Mouse (Mus musculus): ENCODE measurements at regions not wholly inside any gene's neighbourhood (a gene's known extent, or its start where the extent isn't known, plus 50 kb on each side); places are given as distances from the start of the nearest gene placed in this dataset.

DNA sequence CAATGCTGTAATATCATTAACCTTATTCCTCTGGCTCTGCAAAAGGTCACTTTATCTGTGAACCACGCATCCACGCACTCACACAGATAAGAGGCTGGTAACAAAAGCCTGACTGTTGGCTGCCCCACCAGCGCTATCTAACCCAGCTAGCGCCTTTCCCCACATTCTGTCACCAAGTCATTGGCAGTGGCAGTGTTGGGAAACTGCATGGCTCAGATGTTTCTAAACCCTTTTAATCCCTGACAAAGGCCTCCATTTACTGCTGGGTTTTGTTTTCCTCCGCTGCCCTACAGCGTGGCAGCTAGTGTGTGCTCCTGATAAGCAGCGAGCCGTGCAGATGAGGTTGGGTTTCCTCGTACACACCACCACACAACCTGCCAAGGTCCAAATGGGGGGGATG lies 55.7 kb downstream of the Id4 start:
- intact Hi-C loops (cut with DNase I) = no loop called here
- no peak for DNase-seq (ENCODE audit: low spot score in 2 of 2)

DNA sequence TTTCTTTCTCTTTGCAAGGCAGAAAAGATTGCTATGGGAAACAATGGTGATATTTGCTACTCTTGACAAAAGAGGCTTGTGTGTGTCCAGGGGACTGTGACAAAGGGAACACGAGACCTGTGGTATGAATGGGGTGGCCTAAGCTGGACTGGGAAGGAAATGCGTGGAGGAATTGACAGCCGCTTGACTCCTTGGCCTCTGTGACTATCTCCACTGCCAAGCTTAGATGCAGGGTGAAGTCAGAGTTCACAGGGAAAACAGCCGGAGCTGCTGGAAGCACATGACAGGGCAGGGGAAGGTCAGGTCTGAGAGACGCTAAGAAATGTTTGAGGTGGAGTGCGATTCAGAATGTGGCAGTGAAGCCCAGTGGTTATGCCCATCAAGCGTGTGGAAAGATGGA lies 56.4 kb downstream of the Id4 start:
- DNase-seq (ENCODE audit: low spot score in 2 of 2) = no peak
- intact Hi-C loops (cut with DNase I) = no loop called here

DNA sequence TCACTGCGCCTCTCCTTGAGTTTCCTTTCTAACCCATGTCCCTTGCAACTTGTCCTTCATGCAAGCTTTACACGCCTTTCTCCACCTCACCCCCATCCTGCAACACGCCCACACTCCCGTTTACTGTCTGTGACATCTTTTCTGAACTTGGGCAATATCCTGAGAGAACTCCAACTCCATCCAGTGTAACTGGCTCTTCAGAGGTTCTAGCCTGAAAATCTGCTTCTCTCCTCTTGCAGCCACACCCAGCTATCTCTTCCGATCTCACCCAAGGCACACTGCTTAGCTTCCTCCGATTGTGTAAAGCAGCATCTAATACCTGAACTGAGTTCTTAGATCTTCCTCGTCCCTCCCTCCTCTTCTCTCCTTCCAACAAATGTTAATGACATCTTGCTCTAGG lies 58.0 kb downstream of the Id4 start:
- intact Hi-C loops (cut with DNase I) = no loop called here
- DNase-seq (ENCODE audit: low spot score in 2 of 2) = no peak

DNA sequence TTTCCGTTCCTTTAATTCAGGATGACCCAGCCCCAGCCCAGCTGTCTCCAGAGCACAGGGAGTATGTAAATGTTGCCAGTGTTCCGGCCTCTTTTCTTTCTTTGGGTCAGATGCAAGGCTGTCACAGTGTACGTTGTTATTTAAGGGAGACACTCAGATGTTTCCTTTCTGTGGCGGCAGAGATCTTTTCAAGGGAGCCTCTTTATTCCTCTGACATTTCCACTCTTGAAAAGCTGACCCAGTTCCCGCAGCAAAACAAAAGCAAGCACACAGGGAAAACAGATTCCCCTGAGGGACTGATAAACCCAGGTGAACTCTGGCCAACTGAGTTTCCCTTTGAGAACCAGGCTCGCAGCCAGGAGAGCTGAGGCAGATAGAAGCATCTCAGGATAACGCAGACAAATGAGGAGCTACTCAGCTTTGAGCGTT lies 63.3 kb downstream of the Id4 start:
- intact Hi-C loops (cut with DNase I) = no loop called here
- DNase-seq (ENCODE audit: low spot score in 2 of 2) = peak in 1 of 2 experiments; percentile 17

DNA sequence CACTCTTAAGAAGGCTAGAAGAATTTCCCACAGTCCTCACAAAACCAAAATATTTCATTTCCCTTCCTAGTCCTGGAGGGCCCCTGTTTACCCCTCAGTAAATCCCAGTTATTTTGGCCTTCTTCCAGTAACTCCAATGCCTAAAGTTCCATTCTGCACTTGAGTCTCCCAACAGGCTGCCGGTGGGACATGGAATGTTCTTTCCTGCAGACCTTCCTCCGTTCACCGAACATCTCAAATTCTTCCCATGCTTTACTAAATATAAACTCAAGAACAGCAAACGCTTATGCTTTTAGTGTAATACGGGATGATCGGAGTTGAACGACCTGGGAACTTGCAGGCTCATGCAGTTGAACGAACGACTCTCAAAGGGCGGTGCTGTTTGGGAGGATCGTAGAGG lies 69.6 kb downstream of the Id4 start:
- intact Hi-C loops (cut with DNase I) = no loop called here
- no peak for DNase-seq (ENCODE audit: low spot score in 2 of 2)

DNA sequence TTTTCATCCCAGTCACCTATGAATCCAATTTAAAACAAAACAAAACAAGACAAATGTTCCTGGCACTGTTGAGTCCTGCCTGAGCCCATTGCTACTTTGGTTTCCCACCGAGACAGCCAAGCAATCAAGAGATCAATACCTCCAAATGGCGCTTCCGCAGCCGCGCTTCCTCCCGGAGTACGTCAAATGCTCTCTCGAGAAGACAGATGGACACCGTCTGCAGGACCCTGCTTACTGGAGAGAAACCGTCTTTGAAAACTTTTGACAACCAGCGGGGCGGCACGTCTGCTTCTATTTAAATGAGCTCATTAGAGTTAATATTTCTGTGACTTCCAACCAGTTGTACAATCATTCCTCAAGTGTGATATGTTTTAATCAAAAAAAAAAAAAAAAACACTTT lies 75.1 kb downstream of the Id4 start:
- intact Hi-C loops (cut with DNase I) = no loop called here
- DNase-seq (ENCODE audit: low spot score in 2 of 2) = no peak

DNA sequence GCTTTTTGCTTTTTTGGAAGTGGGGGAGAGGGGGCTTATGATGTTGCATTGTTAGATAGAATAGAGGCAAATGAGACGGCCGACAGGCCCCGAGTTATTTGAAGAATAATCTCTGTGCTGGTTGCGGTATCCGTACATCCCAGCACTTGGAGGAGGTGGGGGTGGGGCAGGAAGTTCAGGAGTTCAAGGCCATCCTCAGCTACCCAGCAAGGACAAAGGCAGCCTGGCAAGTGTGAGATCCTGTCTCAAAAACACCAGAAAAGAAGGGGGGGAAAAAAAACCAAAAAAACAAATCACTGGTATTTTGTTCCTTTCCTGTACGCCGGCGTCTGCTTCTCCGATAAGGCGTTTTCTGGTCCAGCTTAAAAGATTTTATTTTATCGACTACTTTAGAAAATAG lies 75.6 kb downstream of the Id4 start:
- DNase-seq (ENCODE audit: low spot score in 2 of 2) = no peak
- intact Hi-C loops (cut with DNase I) = no loop called here

DNA sequence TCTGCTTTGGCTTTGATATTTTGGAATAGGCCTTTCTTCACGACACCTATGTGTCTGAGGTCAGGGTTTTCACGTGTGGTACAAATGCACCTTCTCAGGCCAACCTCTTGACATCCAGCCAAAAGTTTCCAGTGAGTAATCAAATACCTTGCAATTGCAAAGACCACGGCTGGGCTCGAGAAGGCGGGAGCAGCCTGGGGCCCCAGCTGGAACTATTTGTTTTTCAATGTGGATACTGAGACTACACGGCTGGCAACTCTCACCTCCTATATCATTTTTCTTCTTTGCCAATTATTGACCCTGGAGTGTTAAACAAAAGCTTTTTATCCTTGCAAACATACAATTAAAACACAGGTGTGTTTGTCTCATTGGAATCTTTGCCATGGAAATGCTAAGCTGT lies 77.5 kb downstream of the Id4 start:
- DNase-seq (ENCODE audit: low spot score in 2 of 2) = no peak
- intact Hi-C loops (cut with DNase I) = no loop called here

DNA sequence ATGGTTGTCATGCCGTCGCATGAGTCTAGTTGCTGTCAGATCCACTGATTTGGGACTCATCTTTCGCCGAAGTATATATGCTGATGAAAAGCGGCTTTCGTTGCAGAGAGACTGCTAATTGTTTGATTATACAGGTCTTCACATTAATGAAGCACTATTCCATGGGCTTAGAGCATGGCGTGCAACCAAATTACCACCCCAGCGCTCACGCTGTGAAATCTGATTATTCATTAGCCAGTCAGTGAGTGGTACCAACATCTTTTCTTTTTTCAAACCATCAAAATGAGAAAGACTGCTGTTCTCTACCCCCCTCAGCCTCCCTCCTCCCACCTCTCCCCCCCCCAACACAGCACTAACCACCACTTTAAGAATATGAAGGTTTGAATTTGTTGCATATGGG lies 89.1 kb downstream of the Id4 start:
- DNase-seq (ENCODE audit: low spot score in 2 of 2) = no peak
- intact Hi-C loops (cut with DNase I) = no loop called here

DNA sequence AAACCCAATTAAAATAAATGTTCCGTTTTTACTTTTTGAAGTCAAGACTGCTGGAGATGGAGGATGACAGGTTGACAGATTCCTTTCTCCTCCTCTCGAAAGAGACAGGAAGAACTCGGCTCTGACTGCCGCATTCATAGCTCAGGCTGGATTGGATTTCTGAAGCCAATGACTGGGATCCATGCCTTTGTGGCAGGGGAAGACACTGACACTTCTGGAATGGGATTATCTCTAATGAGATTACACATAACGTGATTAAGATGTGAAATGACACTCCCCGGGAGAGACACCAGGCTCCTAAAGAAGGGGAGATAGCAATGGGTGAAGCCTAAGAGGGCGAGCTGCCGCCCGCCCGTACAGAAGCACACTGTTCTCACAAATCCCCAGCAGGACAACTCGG lies 89.9 kb downstream of the Id4 start:
- DNase-seq (ENCODE audit: low spot score in 2 of 2) = no peak
- intact Hi-C loops (cut with DNase I) = no loop called here

DNA sequence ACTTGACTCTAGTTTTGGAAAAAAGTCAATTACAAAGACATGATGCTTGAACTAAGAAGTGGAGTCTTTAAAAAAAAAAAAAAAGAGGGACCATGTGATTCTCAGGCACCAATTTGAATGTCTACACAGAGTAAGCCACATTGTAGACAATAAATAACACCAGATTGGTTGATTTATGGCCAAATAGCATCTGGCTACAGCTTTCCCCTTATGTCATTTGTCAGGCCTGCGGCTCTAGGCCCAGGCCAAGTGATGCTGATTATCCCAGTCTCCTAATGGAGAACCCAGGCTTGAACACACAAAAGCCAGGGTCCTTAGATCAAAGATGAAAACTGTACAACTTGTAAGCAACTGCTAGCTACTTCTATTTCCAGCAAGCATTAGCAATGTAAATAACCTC lies 96.1 kb downstream of the Id4 start:
- intact Hi-C loops (cut with DNase I) = no loop called here
- DNase-seq (ENCODE audit: low spot score in 2 of 2) = no peak

DNA sequence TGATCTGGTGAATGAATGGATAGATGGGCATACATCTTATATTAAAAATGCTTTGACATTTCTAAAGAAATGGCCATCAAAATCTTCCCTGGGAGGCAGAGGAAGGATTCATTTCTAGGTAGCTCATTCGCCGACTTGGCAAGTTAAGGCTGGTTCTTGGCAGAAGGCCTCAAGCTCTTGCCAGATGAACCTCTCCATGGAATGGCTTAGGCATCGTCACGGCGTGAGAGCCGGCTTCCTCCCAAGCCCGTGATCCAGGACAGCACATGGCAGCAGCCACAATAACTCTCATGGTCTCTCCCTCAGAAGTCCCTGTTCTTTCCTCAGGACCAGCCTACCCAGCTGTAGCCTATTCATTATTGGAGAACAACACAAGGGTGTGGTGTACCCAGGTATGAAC lies 96.6 kb downstream of the Id4 start:
- DNase-seq (ENCODE audit: low spot score in 2 of 2) = peak in 1 of 2 experiments; percentile 5
- intact Hi-C loops (cut with DNase I) = no loop called here

DNA sequence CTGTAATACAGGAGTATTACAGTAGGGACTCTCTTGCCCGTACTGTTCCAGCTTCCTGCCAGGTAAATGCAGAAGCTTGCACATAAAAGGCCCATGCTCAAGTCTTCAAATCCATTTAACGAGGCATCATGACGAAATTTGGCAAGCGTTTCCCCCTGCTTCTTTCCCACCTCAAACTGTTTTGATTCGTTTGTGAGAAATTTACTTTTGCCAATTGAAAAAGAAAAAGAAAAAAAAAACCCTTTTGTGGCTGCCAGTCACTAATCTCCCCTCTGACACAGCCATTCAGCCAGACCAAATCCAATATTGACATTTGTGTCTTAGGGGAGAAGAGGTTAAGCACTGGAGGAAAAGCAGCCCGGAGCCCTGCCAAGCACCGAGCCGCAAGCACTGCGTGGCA lies 110.0 kb downstream of the Id4 start:
- intact Hi-C loops (cut with DNase I) = no loop called here
- no peak for DNase-seq (ENCODE audit: low spot score in 2 of 2)

DNA sequence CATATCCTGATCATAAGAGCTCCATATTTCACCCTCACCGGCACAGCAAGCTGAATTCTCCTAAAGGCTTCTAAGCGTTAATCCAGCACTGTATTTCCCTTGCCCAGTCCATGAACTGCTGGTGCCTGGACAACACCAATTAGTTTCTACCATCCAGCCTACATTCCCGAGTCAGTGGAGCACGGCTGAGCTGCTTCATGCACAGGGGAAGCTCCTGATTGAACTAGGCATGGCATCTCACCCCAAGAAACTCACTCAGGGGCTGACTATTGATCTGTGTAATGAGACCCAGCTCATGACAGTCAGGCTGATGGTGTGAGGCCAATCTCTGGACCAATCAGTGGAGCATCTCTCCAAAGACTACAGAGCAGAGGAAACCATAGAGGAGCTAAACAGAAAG lies 115.4 kb downstream of the Id4 start:
- intact Hi-C loops (cut with DNase I) = no loop called here

DNA sequence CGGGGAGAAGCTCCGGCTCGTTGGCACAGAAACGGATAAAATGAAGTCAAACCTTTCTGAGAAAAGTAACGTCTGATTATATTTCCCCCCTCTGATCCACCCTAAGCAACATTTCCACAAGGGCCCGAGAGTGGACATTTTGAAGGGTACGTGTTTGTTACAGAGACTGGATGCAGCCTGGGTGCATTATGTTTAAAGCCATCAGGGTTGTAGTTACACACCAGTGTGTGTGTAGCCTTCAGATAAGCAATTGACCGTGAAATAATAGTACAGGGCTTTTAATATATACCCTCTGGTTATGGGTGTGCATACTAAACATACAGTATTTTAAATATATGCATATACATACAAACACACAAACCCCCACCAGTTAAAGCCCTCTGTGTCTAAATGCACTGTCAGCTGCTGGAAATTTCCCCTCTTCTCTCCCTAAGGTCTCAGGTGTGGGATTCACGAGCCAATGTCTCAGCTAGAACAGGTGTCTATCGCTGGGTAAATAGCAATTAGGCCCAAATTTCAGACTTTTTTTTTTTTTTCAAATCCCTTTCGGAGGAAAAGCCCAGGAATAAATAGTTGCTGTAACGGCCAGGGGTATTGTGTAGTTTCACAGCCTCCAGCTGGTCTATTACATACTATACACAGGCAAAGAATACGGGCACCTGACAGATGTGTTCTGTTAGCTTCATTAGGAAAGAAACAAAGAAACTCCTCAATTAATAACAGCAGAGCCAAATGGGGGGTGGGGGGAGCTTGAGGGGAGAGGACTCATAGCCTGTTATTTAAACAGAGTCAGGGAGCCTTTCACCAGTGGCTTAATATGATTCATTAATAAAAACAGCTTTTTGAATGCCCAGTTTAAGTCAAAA lies 122.8 kb downstream of the Id4 start:
- intact Hi-C loops (cut with DNase I) = no loop called here
- DNase-seq (ENCODE audit: low spot score in 2 of 2) = no peak

More for the DNA sequence above, 115.4 kb downstream of the Id4 start:
- DNase-seq (ENCODE audit: low spot score in 2 of 2) = no peak

DNA sequence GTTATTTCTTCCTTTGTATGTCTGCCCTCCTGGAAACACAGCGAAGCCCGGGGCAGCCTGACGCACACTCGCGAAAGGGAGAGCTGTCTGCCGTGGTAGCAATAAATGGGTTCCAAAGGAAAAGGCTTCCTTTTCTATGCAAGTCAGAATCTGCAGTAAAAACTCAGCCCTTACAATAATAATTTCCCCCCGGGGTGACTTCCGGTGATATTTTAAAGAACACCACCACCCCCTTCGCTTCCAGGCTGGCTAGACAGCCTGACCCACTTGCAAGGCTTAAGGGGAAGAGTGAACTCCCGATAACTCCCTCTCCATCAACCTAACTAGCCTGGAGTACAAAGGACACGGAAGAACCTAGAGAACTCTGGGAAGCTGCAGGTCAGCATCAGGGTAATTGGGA lies 123.9 kb downstream of the Id4 start:
- no peak for DNase-seq (ENCODE audit: low spot score in 2 of 2)
- intact Hi-C loops (cut with DNase I) = no loop called here

DNA sequence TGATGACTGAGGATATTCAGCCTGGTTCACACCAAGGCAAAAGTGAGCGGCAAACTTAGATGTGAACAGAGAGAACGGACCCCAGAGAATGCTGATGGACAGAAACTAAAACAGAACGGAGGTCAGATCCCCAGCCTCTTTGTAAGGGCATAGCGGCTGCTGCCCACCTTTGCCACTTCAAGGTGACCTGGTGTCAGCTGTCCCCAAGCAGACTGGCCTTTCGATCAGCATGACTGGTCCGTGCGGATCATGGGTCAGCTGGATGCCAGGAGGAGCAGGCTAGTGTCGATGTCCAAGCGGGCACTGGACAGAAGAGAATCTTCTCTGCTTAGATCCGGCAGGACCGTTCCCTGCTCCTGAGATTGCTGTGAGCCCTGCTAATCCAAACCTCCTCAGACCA lies 122.1 kb downstream of the Zfp169 start:
- intact Hi-C loops (cut with DNase I) = no loop called here
- no peak for DNase-seq (ENCODE audit: low spot score in 2 of 2)

DNA sequence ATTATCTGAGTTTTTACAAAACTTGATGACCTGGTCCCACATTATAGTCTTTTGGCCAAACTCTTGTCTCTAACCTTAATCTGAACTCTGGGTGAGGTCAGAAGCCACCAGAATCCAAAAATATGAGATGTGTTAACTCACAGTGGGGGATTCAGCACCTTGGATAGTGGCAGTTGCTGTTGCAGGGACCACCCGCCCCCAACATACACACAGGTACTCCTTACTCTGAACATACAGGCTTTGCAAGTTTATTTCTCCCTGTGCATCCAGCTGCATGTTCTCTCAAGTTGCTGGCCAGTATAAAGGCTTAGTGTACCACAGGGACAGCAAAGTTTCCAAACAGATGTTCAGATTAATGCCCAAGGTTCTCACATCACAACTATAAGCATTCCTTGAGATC lies 115.5 kb downstream of the Zfp169 start:
- intact Hi-C loops (cut with DNase I) = no loop called here
- no peak for DNase-seq (ENCODE audit: low spot score in 2 of 2)

DNA sequence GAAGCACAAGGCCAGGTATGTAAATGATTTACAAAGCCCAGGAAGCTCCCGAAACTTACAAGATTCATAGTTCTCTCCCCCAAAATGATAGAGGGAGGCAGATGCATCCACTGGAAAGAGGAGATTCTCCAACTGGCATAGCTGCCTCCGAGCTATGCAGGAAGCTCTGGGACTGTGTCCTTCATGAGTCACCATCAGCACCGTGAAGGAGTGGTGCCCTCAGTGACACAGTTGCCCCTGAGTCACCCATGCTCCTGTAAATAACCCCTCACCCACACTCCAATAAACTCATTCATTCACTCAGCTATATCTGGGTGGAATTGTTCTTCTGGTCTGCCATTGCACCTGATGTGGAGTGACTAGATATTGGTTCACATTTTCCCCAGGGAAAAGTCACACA lies 114.6 kb downstream of the Zfp169 start:
- intact Hi-C loops (cut with DNase I) = no loop called here
- DNase-seq (ENCODE audit: low spot score in 2 of 2) = no peak

DNA sequence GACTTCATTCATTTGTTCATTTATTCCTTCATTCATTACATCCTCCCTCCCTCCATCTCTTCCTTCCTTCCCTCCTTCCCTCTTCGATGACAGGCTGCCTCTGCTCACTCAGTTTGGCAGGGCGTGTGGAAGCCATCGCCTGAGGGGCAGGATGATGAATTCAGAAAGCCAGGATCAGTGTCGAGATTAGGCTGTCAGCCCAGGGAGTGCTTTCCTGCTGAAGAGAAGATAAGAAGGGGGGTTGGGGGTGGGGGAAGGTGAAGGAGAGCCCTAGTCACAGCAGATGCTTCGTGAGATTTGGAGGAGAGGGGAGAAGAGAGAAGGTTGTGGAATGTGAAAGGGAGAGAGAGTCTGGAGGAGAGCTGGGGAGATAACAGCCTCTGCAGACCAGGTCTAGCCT lies 110.9 kb downstream of the Zfp169 start:
- no peak for DNase-seq (ENCODE audit: low spot score in 2 of 2)
- intact Hi-C loops (cut with DNase I) = no loop called here

DNA sequence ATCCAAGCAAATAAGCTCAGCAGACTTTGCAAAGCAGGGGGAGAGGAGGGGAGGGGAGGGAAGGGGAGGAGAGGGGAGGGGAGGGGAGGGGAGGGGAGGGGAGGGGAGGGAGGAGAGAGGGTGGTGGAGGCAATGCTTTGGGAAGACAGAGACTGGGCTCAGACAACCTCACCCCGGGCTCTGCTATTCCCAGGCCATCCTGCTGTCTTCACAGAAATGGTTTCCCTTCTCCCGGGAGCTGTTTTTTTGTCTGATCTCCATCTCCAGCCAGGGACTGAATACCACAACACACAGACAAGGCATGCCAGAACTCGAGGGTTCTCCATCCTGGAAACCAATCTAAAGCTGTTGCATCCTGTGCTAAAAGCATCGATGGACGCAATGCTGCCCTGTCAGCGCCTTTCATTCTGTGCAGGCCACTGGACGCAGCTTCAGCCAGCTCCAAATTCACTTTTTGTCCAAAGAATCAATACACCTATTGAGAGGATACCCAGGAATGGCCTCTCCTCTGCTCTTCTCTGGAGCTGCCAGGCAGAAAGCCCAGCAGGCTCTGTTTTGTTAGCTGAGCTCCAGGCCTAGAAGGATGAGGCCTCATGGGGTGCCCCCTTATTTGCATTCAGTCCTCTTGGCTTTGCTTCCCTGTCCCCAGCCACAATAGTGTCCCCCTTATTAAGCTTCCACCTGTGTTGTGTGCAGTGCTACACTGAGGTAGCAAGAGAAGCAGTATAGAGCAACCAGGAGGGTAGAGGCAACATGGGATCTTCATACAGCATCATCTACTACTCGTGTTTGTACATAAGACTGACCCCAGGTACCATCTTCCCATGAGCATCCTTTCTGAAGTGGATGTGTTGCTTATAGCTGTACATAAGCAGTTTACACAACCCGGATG lies 90.6 kb downstream of the Zfp169 start:
- intact Hi-C loops (cut with DNase I) = no loop called here
- no peak for DNase-seq (ENCODE audit: low spot score in 2 of 2)
